Mouse (Mus musculus) stomach, embryonic 15.5 days (tissue): ENCODE measurements around the gene Klhl12. TPM values are rescaled to one million over a fixed set of nuclear protein-coding genes. Genes with fewer than 3 reads are reported as not detected.

ENCODE experiments used
- ATAC-seq: fragments of 200-750 bp; cut with Nextera tagmentation; 2 replicates; pipeline ENCODE4 v1.8.0; 2017; ENCODE audit warnings: low read depth, moderate number of reproducible peaks, moderate TSS enrichment; ENCODE audit not compliant: insufficient read depth, low FRiP score
- H3K27ac ChIP-seq: fragments of 300-500 bp; sonication (generic); 2 replicates; pipeline ENCODE4 v1.5.1; 2015; ENCODE audit warnings: mild to moderate bottlenecking, inconsistent platforms
- H3K27me3 ChIP-seq: fragments of 300-500 bp; sonication (generic); replicated peaks from 2 replicates; pipeline ENCODE4 v1.6.1; 2015; ENCODE audit warnings: inconsistent platforms
- H3K36me3 ChIP-seq: fragments of 300-500 bp; sonication (generic); 2 replicates; pipeline ENCODE4 v1.6.1; 2015; ENCODE audit warnings: inconsistent platforms
- H3K4me1 ChIP-seq: fragments of 300-500 bp; sonication (generic); 2 replicates; pipeline ENCODE4 v1.6.1; 2015; ENCODE audit warnings: inconsistent platforms
- H3K4me2 ChIP-seq: fragments of 300-500 bp; sonication (generic); 2 replicates; pipeline ENCODE4 v1.6.1; 2015; ENCODE audit warnings: mild to moderate bottlenecking, inconsistent platforms
- H3K4me3 ChIP-seq: fragments of 300-500 bp; sonication (generic); replicated peaks from 2 replicates; pipeline ENCODE4 v1.5.1; 2015; ENCODE audit warnings: inconsistent platforms
- H3K9ac ChIP-seq: fragments of 300-500 bp; sonication (generic); 2 replicates; pipeline ENCODE4 v1.6.1; 2015; ENCODE audit warnings: inconsistent platforms
- H3K9me3 ChIP-seq: fragments of 300-500 bp; sonication (generic); 2 replicates; pipeline ENCODE4 v1.6.1; 2016; ENCODE audit warnings: inconsistent platforms
- WGBS: fragments of 180-500 bp; shearing (Covaris S2); methylation state at CpG from one replicate; pipeline ENCODE4 v1.1.7; 2015; 5-methylcytosine and 5-hydroxymethylcytosine counted together
- polyA plus RNA-seq: library from polyadenylated mRNA; unstranded; fragments of >200 nt; fragmentation: Nextera tagmentation; extraction: Ambion mirVana; gene quantifications from 2 replicates; pipeline ENCODE4 v1.2.1, GENCODE M21; 2015

Klhl12 gene
- polyA plus RNA-seq, 1 experiment from 2014 or later: 24.0 TPM

DNA sequence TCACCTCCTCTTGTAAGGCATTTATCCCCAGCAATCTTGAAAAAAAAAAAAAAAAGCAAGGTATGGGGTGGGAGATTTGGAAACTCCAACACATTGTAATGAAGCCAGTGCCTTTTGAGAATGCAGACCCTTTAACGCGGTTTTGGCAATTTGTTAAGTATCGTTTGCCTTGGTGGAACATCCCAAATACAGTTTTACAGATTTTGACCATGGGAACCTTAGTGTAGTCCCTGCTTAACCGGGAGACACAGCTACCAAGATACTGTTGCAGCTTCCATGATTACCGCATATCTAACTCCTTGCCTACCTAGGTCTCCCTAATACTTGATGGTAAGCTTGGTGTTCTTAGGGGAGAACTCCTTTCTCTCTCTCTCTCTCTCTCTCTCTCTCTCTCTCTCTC is 729 bp downstream of the Klhl12 start:
- Histone ChIP-seq H3K4me2 (peak overlapping the region; percentile 89), H3K9ac (peak overlapping the region; percentile 99; the same call in 1 of the 2 replicates), H3K36me3 (peaks cover 14% of the 10 kb centered on the region; the same call in 1 of the 2 replicates), H3K27me3 (no peaks in the 10 kb centered on the region), H3K9me3 (no peaks in the 10 kb centered on the region), H3K4me3 (peak overlapping the region; percentile 100), H3K27ac (no peak overlapping the region), H3K4me1 (peaks cover 4% of the 10 kb centered on the region; the same call in 1 of the 2 replicates)
- WGBS: 18% methylated on average over 5 of the region's 5 CpGs
- ATAC-seq: no peak

DNA sequence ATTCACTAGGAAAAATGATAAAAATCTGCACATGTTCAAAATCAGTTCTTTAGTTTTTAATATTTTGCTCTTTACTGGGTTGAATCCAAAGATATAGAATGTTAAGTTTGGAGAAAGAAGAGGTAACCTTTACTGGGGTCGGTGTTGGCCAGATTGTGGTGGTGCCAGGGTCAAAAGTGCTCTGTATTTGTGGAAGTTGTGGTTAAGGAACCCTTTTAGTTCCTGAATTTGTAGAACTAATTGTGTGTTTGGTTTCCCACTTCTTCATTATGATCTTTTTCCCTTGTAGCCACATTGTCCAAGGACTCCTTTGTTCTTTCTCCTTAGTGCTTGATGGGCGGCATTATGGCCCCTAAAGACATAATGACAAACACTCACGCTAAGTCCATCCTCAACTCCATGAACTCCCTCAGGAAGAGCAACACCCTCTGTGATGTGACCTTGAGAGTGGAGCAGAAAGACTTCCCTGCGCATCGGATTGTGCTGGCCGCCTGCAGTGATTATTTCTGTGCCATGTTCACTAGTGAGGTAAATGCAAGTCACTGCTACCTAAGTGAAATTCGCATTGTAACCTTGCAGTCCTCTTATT is 2.9 kb downstream of the Klhl12 start:
- WGBS: 88% methylated on average over 7 of the region's 7 CpGs
- H3K27ac ChIP-seq: no peak overlapping the region
- H3K4me1 ChIP-seq: peaks cover 4% of the 10 kb centered on the region; the same call in 1 of the 2 replicates
- no peaks in the 10 kb centered on the region for H3K27me3 ChIP-seq
- no peaks in the 10 kb centered on the region for H3K9me3 ChIP-seq
- H3K36me3 ChIP-seq: peaks cover 18% of the 10 kb centered on the region; the same call in 1 of the 2 replicates
- H3K9ac ChIP-seq: no peak overlapping the region
- no peak overlapping the region for H3K4me3 ChIP-seq
- no peak for ATAC-seq
- no peak overlapping the region for H3K4me2 ChIP-seq

- H3K9me3 ChIP-seq: no peaks in the 10 kb centered on the region
- no peak overlapping the region for H3K4me3 ChIP-seq
- H3K4me2 ChIP-seq: no peak overlapping the region
- peak; percentile 89; the same call in 1 of the 2 replicates for ATAC-seq
- H3K4me1 ChIP-seq: peaks cover 4% of the 10 kb centered on the region; the same call in 1 of the 2 replicates
- H3K27me3 ChIP-seq: no peaks in the 10 kb centered on the region
- no peak overlapping the region for H3K27ac ChIP-seq
- H3K9ac ChIP-seq: no peak overlapping the region
- WGBS: 86% methylated on average over 1 of the region's 1 CpGs
- H3K36me3 ChIP-seq: peaks cover 22% of the 10 kb centered on the region; the same call in 1 of the 2 replicates
These were observed 5.3 kb downstream of the Klhl12 start for GRCm38 (mm10) chr1:134460294-134461284.

- Histone ChIP-seq H3K27ac (no peak overlapping the region), H3K9me3 (no peaks in the 10 kb centered on the region), H3K27me3 (no peaks in the 10 kb centered on the region), H3K36me3 (peaks cover 31% of the 10 kb centered on the region), H3K4me3 (no peak overlapping the region), H3K9ac (no peak overlapping the region), H3K4me1 (no peaks in the 10 kb centered on the region), H3K4me2 (no peak overlapping the region)
- WGBS: 88% methylated on average over 2 of the region's 2 CpGs
- no peak for ATAC-seq
These were observed 29.3 kb downstream of the Klhl12 start for GRCm38 (mm10) chr1:134484623-134485022.

DNA sequence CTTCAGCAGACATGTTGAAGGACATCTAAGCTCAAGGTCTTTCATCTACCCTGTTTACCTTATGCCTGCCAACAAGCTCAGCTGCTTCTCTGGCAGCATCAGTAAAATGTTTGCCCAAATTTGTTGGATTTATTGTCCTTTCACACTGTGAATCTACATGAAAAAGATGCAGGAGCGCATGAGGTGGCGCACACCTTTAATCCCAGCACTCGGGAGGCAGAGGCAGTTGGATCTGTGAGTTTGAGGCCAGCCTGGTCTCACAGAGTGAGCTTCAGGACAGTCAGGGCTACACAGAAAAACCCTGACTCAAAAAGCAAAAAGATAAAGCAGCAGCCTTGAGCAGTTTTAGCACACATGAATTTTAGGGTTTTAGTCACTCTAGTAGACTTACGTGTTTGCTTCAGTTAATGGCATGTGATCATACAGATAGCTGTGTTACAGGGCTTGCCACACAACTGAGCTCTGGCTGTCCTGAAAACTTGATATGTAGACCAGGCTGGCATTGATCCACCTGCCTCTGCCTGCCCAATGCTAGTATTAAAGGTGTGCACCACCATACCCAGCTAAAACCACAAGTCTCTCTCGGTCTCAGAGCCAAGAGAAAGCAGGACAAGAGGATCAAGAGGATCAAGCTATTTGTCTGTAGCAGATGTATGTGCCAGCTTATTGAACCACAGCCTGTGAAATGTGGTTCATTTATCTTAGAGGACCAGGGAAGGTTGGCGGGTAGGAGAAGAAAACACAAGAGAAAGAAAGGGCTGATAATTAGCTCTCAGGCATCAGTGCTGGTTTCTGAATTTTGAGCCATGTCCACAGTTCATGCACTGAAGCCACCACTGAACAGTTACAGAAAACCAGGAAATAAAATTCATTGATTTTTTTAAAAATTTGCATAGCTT is 35.8 kb downstream of the Klhl12 start:
- H3K27me3 ChIP-seq: no peaks in the 10 kb centered on the region
- WGBS: 86% methylated on average over 6 of the region's 6 CpGs
- no peak overlapping the region for H3K27ac ChIP-seq
- H3K36me3 ChIP-seq: peaks cover 21% of the 10 kb centered on the region
- H3K9ac ChIP-seq: no peak overlapping the region
- no peak overlapping the region for H3K4me2 ChIP-seq
- peaks cover 7% of the 10 kb centered on the region; the same call in 1 of the 2 replicates for H3K4me1 ChIP-seq
- H3K9me3 ChIP-seq: no peaks in the 10 kb centered on the region
- H3K4me3 ChIP-seq: no peak overlapping the region
- ATAC-seq: no peak

DNA sequence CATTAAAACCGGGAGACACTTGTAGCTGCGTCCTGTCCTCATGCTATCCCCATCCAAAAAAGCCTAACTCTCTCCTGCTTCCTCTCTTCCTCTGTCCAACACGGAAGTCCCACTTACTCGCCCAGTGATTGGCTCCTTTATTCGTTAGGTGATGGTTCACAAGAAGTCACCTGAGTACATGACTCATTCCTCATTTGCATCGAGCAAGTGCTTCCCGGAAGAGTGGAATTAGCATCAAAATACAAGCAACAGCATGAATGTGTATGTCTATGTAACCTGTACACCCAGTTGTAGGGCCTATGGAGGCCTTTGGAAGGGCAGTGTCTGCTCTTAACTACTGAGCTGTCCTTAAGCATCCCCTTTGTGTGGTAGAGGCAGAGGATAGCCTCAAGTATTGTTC is 36.9 kb downstream of the Klhl12 start:
- H3K9me3 ChIP-seq: no peaks in the 10 kb centered on the region
- H3K27ac ChIP-seq: no peak overlapping the region
- peaks cover 21% of the 10 kb centered on the region for H3K36me3 ChIP-seq
- no peak overlapping the region for H3K4me2 ChIP-seq
- H3K4me1 ChIP-seq: peaks cover 9% of the 10 kb centered on the region; the same call in 1 of the 2 replicates
- H3K9ac ChIP-seq: no peak overlapping the region
- ATAC-seq: no peak
- no peak overlapping the region for H3K4me3 ChIP-seq
- WGBS: 79% methylated on average over 7 of the region's 7 CpGs
- no peaks in the 10 kb centered on the region for H3K27me3 ChIP-seq

GRCm38 (mm10) chr1:134493496-134493895 is 38.2 kb downstream of the Klhl12 start:
- 84% methylated on average over 2 of the region's 2 CpGs for WGBS
- H3K9me3 ChIP-seq: no peaks in the 10 kb centered on the region
- no peak overlapping the region for H3K4me2 ChIP-seq
- H3K27me3 ChIP-seq: no peaks in the 10 kb centered on the region
- ATAC-seq: no peak
- H3K4me3 ChIP-seq: no peak overlapping the region
- peaks cover 9% of the 10 kb centered on the region; the same call in 1 of the 2 replicates for H3K4me1 ChIP-seq
- no peak overlapping the region for H3K9ac ChIP-seq
- peaks cover 19% of the 10 kb centered on the region for H3K36me3 ChIP-seq
- H3K27ac ChIP-seq: no peak overlapping the region

- no peak for ATAC-seq
- peak overlapping the region; percentile 68 for H3K4me2 ChIP-seq
- H3K27ac ChIP-seq: peak overlapping the region; percentile 97
- H3K4me3 ChIP-seq: peak overlapping the region; percentile 75
- peaks cover 14% of the 10 kb centered on the region for H3K36me3 ChIP-seq
- 17% methylated on average over 5 of the region's 5 CpGs for WGBS
- no peaks in the 10 kb centered on the region for H3K27me3 ChIP-seq
- no peak overlapping the region; the same call in 1 of the 2 replicates for H3K9ac ChIP-seq
- H3K9me3 ChIP-seq: no peaks in the 10 kb centered on the region
- peaks cover 9% of the 10 kb centered on the region; the same call in 1 of the 2 replicates for H3K4me1 ChIP-seq
These were observed 38.6 kb downstream of the Klhl12 start for GRCm38 (mm10) chr1:134493956-134494355.

GRCm38 (mm10) chr1:134494428-134495215 is 39.3 kb downstream of the Klhl12 start, which contains the start of gene Rabif:
Gene Rabif (plus strand): TSS chr1:134494648.
- ATAC-seq: peak; percentile 98
- no peaks in the 10 kb centered on the region for H3K27me3 ChIP-seq
- H3K36me3 ChIP-seq: peaks cover 8% of the 10 kb centered on the region; the same call in 1 of the 2 replicates
- H3K4me2 ChIP-seq: peak within 1 kb of the TSS; percentile 68
- H3K9ac ChIP-seq: peak within 1 kb of the TSS; percentile 56; the same call in 1 of the 2 replicates
- H3K4me1 ChIP-seq: peaks cover 9% of the 10 kb centered on the region; the same call in 1 of the 2 replicates
- peak within 1 kb of the TSS; percentile 75 for H3K4me3 ChIP-seq
- under 1% methylated on average over 58 of the region's 58 CpGs for WGBS
- peak within 1 kb of the TSS; percentile 97 for H3K27ac ChIP-seq
- no peaks in the 10 kb centered on the region for H3K9me3 ChIP-seq

DNA sequence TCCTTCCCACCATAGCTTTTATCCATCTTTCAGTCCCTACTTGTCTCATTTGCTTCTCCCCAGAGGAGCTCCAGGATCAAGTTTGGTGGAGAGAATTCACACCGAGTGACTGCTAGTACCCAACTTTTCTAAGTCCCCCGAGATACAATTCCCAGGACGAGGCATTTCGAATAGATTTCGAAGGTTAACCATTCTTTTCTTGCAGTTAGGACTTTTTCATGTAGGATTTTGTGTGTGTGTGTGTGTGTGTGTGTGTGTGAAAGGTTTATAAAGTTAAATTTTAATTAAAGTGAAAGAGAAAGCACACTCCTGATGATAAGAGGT is 39.8 kb downstream of the Klhl12 start:
- Histone ChIP-seq H3K9me3 (no peaks in the 10 kb centered on the region), H3K4me2 (peak overlapping the region; percentile 68), H3K4me1 (peaks cover 9% of the 10 kb centered on the region; the same call in 1 of the 2 replicates), H3K9ac (peak overlapping the region; percentile 56; the same call in 1 of the 2 replicates), H3K4me3 (peak overlapping the region; percentile 75), H3K27ac (peak overlapping the region; percentile 97), H3K36me3 (0 out of 2 replicates have a peak, but pooled peaks cover 2% of the 10 kb centered on the region), H3K27me3 (no peaks in the 10 kb centered on the region)
- no peak for ATAC-seq
- WGBS: 19% methylated on average over 5 of the region's 5 CpGs
